Mouse (Mus musculus) forebrain, postnatal 0 days (tissue): ENCODE results near the gene 3110040M04Rik. TPM values are rescaled to one million over a fixed set of nuclear protein-coding genes. Genes with fewer than 3 reads are reported as not detected.

Experiments
- ATAC-seq: fragments of 200-750 bp; cut with Nextera tagmentation; 2 replicates; pipeline ENCODE4 v1.8.0; 2017; ENCODE audit warnings: mild to moderate bottlenecking, moderate library complexity
- DNase-seq: peaks from one replicate; pipeline ENCODE4 v3.0.0-alpha.2; 2015
- H3K27ac ChIP-seq: fragments of 300-500 bp; sonication (generic); 2 replicates; pipeline ENCODE4 v1.5.1; 2014; ENCODE audit warnings: low read depth, mild to moderate bottlenecking, antibody characterized with exemption, low read length, moderate library complexity, mixed read lengths
- H3K27me3 ChIP-seq: fragments of 300-500 bp; sonication (generic); 2 replicates; pipeline ENCODE4 v1.6.1; 2014; ENCODE audit warnings: mild to moderate bottlenecking, low read length, mixed read lengths; ENCODE audit not compliant: insufficient read depth
- H3K36me3 ChIP-seq: fragments of 300-500 bp; sonication (generic); 2 replicates; pipeline ENCODE4 v1.6.1; 2014; ENCODE audit warnings: mild to moderate bottlenecking, moderate library complexity; ENCODE audit not compliant: insufficient read depth
- H3K4me1 ChIP-seq: fragments of 300-500 bp; sonication (generic); 2 replicates; pipeline ENCODE4 v1.6.1; 2014; ENCODE audit warnings: antibody characterized with exemption; ENCODE audit not compliant: insufficient read depth
- H3K4me2 ChIP-seq: fragments of 300-500 bp; sonication (generic); 2 replicates; pipeline ENCODE4 v1.6.1; 2014; ENCODE audit warnings: low read depth, mild to moderate bottlenecking, moderate library complexity
- H3K4me3 ChIP-seq: fragments of 300-500 bp; sonication (generic); 2 replicates; pipeline ENCODE4 v1.5.1; 2014; ENCODE audit warnings: low read depth, low read length, mixed read lengths
- H3K9ac ChIP-seq: fragments of 300-500 bp; sonication (generic); 2 replicates; pipeline ENCODE4 v1.6.1; 2014; ENCODE audit warnings: mild to moderate bottlenecking
- H3K9me3 ChIP-seq: fragments of 300-500 bp; sonication (generic); 2 replicates; pipeline ENCODE4 v1.6.1; 2016; ENCODE audit warnings: low read length
- CTCF ChIP-seq: sonication (generic); IDR thresholded peaks from 2 replicates; pipeline ENCODE4 v1.5.1; 2016; ENCODE audit warnings: antibody characterized with exemption, control low read depth, low read depth
- WGBS: fragments of 180-500 bp; shearing (Covaris S2); extraction: QIAGEN DNeasy Blood & Tissue Kit; methylation state at CpG from one replicate; pipeline ENCODE4 v1.1.7; 2014; 5-methylcytosine and 5-hydroxymethylcytosine counted together
- polyA plus RNA-seq: library from polyadenylated mRNA; unstranded; fragments of >200 nt; fragmentation: Nextera tagmentation; extraction: Ambion mirVana; gene quantifications from 2 replicates; pipeline ENCODE4 v1.2.1, GENCODE M21; 2015
- total RNA-seq: library from RNA; depleted of rRNA; stranded (reverse); fragments of >200 nt; gene quantifications from 2 replicates; pipeline ENCODE4 v1.2.3, GENCODE M21; 2014

3110040M04Rik gene
- total and polyA plus RNA-seq, 2 experiments from 2014 or later: not detected

GRCm38 (mm10) chr1:151166031-151166430 is 37.9 kb upstream of the 3110040M04Rik start:
- ATAC-seq: no peak
- no peaks in the 10 kb centered on the region; the same call in 1 of the 2 replicates for H3K4me1 ChIP-seq
- H3K9me3 ChIP-seq: no peaks in the 10 kb centered on the region
- no peak overlapping the region for H3K4me2 ChIP-seq
- TF ChIP-seq CTCF: no peak
- H3K27ac ChIP-seq: no peak overlapping the region
- no peak overlapping the region for H3K4me3 ChIP-seq
- WGBS: 26% methylated on average over 8 of the region's 8 CpGs
- no peaks in the 10 kb centered on the region for H3K36me3 ChIP-seq
- DNase-seq: no peak
- H3K9ac ChIP-seq: no peak overlapping the region
- no peaks in the 10 kb centered on the region for H3K27me3 ChIP-seq

- H3K4me3 ChIP-seq: no peak overlapping the region
- H3K4me2 ChIP-seq: no peak overlapping the region
- H3K9me3 ChIP-seq: no peaks in the 10 kb centered on the region
- no peak overlapping the region; the same call in 1 of the 2 replicates for H3K9ac ChIP-seq
- peak; percentile 75 for ATAC-seq
- peak; percentile 37 for DNase-seq
- no peaks in the 10 kb centered on the region for H3K36me3 ChIP-seq
- 11% methylated on average over 12 of the region's 12 CpGs for WGBS
- no peaks in the 10 kb centered on the region; the same call in 1 of the 2 replicates for H3K4me1 ChIP-seq
- no peak for TF ChIP-seq CTCF
- H3K27me3 ChIP-seq: no peaks in the 10 kb centered on the region
- H3K27ac ChIP-seq: no peak overlapping the region
Observed at GRCm38 (mm10) chr1:151167297-151168047, 36.4 kb upstream of the 3110040M04Rik start.

DNA sequence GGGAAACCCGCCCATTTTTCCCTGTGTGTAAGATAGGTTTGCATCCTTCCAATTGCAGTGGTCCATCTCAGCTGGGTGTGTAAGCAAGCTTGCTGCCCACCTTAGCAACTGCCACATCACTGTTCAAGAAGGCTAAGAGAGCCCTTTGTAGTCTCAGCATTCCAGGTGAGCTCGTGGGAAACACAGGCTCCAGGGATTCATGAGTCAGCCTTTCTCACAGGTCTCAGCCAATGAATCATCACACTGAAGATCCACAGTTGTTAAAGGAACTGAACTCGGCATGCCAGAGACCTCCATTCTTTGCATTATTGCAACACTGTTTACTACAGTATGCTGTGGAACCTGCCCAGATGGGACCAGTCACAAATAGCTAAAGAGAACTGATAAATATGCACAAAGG is 35.3 kb upstream of the 3110040M04Rik start:
- Histone ChIP-seq H3K4me2 (no peak overlapping the region), H3K27me3 (no peaks in the 10 kb centered on the region), H3K4me3 (no peak overlapping the region), H3K27ac (no peak overlapping the region), H3K9ac (no peak overlapping the region), H3K9me3 (no peaks in the 10 kb centered on the region), H3K36me3 (no peaks in the 10 kb centered on the region), H3K4me1 (no peaks in the 10 kb centered on the region; the same call in 1 of the 2 replicates)
- no peak for TF ChIP-seq CTCF
- DNase-seq: no peak
- whole genome bisulfite sequencing: 59% methylated on average over 3 of the region's 3 CpGs
- no peak for ATAC-seq

- Histone ChIP-seq H3K4me2 (no peak overlapping the region), H3K4me3 (no peak overlapping the region), H3K9me3 (no peaks in the 10 kb centered on the region), H3K4me1 (no peaks in the 10 kb centered on the region), H3K27me3 (no peaks in the 10 kb centered on the region), H3K27ac (peak overlapping the region; percentile 35; the same call in 1 of the 2 replicates), H3K36me3 (no peaks in the 10 kb centered on the region), H3K9ac (no peak overlapping the region)
- DNase-seq (no peak), ATAC-seq (peak; percentile 62)
- no peak for TF ChIP-seq CTCF
- WGBS: 64% methylated on average over 2 of the region's 2 CpGs
Observed at GRCm38 (mm10) chr1:151171572-151172461, 32.1 kb upstream of the 3110040M04Rik start.

GRCm38 (mm10) chr1:151177030-151177936 is 26.6 kb upstream of the 3110040M04Rik start:
- Histone ChIP-seq H3K27me3 (no peaks in the 10 kb centered on the region), H3K9ac (no peak overlapping the region), H3K36me3 (no peaks in the 10 kb centered on the region), H3K27ac (no peak overlapping the region), H3K4me2 (peak overlapping the region; percentile 26), H3K4me3 (peak overlapping the region; percentile 9; the same call in 1 of the 2 replicates), H3K9me3 (no peaks in the 10 kb centered on the region), H3K4me1 (no peaks in the 10 kb centered on the region)
- no peak for TF ChIP-seq CTCF
- 9% methylated on average over 10 of the region's 10 CpGs for WGBS
- ATAC-seq (peak; percentile 74), DNase-seq (no peak)

DNA sequence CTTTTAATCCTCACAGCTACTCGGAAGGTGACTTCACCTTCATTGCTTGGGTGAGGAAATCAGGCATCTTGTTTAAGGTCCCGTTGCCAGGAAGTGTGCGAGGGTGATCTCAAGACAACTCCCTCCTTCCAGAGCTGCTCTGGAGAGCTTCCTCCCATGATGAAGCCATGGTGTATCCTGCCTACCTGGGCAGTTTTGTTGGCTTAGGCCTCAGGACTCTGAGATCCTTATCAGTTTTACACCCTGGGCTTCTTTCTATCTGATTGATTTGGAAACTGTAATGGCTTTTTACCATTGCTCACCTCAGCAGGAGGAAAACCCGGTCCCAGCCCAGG is 26.0 kb upstream of the 3110040M04Rik start:
- Histone ChIP-seq H3K4me2 (peak overlapping the region; percentile 26), H3K9ac (no peak overlapping the region), H3K4me3 (peak overlapping the region; percentile 9; the same call in 1 of the 2 replicates), H3K27ac (no peak overlapping the region), H3K36me3 (no peaks in the 10 kb centered on the region), H3K9me3 (no peaks in the 10 kb centered on the region), H3K4me1 (no peaks in the 10 kb centered on the region), H3K27me3 (no peaks in the 10 kb centered on the region)
- WGBS: 14% methylated on average over 4 of the region's 4 CpGs
- no peak for TF ChIP-seq CTCF
- ATAC-seq (no peak), DNase-seq (no peak)
